Mouse (Mus musculus): ENCODE measurements at regions not wholly inside any gene's neighbourhood (a gene's known extent, or its start where the extent isn't known, plus 50 kb on each side); places are given as distances from the start of the nearest gene placed in this dataset.

DNA sequence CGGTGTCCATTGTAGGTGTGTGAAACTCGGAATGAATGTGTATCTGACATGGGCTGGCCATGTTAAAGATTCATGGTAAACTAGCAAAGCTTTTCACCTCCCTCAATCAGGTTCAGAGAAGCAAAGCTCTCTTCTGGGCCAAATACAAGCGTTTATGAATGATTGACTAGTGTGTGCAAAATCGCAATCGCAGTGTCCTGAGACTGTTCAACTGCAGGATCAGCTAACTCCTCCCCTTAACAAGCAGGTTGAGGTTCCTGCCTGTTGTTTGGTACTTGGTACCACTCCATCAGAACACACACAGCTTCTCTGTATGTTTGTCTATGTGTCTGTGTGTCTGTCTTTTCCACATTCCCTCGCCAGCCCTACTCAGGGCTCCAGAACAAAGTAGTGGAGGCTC lies 458.6 kb downstream of the Cd83 start:
- no peak for DNase-seq (ENCODE audit: low spot score)

GRCm38 (mm10) chr13:44246714-44247251 lies 462.2 kb downstream of the Cd83 start:
- no peak for DNase-seq (ENCODE audit: low spot score)

- DNase-seq (ENCODE audit: low spot score), result no peak
Observed at GRCm38 (mm10) chr13:44247861-44248260, 463.3 kb downstream of the Cd83 start.

GRCm38 (mm10) chr13:44248401-44248800 lies 463.8 kb downstream of the Cd83 start:
- peak; percentile 32 for DNase-seq (ENCODE audit: low spot score)

DNA sequence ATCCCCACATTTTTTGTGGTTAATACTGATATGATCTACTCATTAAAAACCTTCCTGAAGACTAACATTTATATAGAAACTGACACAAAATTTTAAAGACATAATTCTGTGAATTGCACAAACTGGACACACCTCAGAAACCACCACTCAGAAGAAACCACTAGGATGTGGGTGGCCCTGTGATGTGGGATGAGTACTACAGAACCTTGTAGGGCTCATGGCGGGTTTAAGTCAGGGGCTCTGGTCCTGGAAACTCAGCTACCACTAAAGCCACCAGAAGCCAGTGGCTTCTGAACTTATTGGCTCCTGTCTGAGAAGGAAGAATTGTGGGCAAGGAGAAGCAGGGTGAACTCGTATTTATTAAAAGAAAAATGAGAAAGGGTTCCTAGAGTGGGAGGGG lies 464.5 kb downstream of the Cd83 start:
- DNase-seq (ENCODE audit: low spot score), result no peak

GRCm38 (mm10) chr13:44250474-44251201 lies 466.1 kb downstream of the Cd83 start:
- no peak for DNase-seq (ENCODE audit: low spot score)

DNA sequence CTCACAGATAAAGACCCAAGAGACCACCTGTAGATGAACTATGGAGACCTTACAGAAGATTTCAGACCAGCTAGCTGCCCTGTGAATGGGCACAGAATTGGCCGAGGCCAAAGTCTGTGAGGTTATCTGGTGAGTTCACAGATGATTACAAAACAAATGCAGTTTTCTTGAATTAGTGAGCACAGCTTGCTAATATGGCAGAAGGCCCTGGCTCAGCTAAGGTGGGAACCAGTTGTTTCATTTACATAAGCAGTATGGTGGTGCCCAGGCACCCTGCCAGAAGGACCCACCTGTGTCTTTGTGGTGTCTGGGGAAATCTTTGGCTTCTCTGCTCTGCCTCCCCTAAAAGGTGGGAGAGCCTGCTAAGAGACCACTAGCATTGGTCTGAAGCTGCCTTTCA lies 466.9 kb downstream of the Cd83 start:
- no peak for DNase-seq (ENCODE audit: low spot score)

GRCm38 (mm10) chr13:44252496-44252895 lies 467.9 kb downstream of the Cd83 start:
- no peak for DNase-seq (ENCODE audit: low spot score)

DNA sequence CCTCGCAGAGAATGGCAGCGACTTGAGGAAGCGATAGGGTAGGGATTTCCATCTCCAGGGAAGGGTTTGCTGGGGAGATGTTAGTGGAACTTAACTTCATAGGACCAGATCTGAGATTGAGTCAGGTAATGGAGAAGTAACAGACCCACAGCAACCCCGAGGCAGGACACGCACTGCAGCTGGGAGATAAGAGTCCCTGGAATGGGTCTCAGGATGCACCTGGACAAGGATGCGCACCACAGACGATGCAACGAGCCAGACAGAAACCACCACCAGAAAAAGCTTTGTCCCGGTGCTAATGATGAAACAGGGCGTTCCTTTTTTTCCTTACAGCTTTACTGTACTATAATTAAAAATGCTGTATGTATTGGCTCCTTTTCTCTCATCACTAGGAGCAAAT lies 470.9 kb upstream of the Jarid2 start:
- no peak for DNase-seq (ENCODE audit: low spot score)

DNA sequence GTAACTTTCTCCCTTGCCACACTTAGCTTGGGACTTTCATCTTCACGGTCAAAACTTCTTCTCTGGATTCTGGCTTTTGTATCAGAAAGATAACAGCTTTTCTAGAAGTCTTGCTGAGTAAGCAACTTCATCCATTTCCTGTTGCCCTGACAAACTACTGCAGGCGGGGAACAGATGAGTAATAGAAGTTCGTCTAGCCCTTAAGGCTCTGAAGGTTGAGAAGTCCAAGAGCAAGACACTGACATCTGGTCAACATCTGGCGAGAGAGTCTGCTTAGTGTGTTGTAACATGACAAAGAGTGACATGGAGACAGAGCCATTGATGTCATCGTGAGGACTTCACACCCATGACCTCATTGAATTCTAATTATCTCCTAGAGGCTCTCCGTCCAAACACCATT lies 469.2 kb upstream of the Jarid2 start:
- DNase-seq (ENCODE audit: low spot score), result peak; percentile 41

- DNase-seq (ENCODE audit: low spot score), result peak; percentile 80
Observed at GRCm38 (mm10) chr13:44260637-44261333, 468.5 kb upstream of the Jarid2 start.

DNA sequence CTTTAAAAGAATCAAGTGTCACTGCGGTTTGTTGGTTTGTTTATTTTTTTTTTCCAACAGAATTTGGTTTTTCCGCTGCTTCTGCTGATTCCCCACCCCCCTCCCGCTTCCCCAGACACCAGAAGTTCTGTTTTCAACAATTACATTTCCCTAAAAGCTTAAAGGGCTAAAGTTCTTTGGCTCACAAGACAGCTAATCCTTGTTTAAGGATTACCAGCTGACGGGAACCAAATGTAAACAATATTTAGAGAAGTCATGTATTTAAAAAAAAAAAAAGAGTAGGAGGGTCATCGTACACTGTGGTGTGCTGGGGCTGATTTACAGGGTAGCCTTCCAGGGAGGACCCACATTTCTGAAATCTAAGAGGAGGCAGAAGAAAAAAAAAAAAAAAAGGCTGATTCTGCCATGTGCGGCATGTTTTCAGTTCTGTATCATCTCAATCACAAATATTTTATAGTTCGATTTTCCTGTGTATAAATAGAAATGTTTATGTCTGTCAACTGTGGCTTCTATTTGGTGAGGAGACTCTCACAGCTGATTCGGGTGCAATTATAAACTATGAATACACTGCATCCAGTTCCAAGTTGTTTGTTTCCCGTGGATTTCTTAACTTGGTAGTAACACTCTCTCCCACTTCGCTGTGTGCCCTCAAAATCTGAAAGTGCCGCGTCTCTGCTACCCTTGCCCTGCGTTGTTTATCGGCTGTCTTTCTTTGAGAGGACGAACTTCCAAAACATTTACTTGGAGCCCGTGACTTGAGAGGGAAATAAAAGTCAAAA lies 456.3 kb upstream of the Jarid2 start:
- DNase-seq (ENCODE audit: low spot score), result no peak

GRCm38 (mm10) chr13:44277952-44278351 lies 451.3 kb upstream of the Jarid2 start:
- no peak for DNase-seq (ENCODE audit: low spot score)

DNA sequence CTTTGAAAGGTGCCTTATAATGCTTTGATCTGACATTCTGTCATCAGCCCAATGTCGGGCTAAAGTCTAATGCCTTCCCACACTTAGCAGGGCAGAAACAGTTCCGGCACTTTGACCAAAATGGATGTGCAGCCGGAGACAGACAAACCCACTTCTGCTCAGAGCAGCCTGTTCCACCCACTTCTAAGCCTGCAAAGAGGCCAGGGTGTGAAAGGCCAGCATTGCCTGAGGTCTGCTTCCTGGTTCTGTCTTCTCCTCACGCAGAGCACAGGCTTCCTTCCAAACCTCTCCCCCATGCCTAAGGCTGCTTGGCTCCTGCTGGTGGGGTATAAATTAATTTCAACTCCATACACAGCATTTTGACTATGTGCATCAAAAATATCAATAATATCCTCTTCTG lies 450.2 kb upstream of the Jarid2 start:
- DNase-seq (ENCODE audit: low spot score), result no peak

DNA sequence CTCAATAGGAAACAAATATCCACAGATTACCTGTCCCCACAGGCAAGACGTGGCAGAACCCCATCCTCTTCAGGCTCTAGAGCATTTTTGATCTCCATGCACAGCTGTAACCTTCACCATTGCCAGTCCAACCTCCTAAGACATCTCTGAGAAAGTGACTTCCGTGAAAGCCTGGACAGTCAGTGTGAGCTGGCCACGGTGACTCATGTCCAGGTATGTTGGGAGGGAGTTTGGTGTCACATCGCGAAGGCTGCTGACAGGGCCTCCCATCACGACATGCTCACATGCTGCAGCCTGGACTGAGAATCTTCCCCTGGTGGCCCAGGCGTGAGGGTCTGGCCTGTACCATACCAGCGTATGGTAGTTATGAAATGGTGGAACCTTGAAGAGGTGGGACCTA lies 449.0 kb upstream of the Jarid2 start:
- DNase-seq (ENCODE audit: low spot score), result no peak

- no peak for DNase-seq (ENCODE audit: low spot score)
Observed at GRCm38 (mm10) chr13:44281796-44282195, 447.5 kb upstream of the Jarid2 start.

GRCm38 (mm10) chr13:44282306-44282705 lies 447.0 kb upstream of the Jarid2 start:
- DNase-seq (ENCODE audit: low spot score), result no peak

DNA sequence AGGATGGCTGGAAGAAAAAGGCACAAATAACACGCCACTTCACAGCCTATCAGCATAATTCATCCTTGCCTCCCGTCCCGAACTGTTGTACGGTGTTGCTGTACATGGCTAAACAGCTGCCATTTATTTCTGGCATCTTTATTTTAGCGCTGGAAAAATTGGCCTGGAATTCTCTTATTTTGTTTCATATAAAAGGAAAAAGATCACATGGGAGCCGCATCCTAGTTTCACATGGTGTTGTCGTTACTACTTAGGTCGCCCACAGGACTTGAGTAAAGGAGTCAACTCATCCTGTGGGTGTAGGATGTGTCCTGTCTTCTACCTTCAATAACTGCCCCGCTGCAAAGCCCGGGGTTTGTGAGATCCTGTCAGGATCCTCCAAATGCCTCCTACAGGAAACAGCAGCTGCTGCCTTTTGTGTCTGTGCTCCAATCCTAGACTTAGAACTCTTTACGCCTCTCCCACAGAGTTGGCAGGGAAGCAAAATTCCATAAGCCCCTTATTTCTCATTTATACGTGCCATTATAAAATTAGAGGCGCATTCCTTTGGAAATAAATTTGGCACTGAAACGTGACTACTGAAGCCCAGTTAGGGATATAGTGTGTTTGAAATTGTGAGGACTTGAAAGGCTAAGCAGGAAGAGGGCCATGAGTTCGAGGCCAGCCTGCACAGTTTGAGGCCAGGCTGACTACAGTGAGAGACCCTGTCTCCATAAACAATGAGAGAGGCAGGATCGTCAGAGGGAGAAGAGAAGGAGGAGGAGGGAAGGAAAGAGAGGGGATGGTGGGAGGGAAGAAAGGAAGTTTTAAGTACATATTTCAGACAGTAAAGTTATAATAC lies 446.3 kb upstream of the Jarid2 start:
- DNase-seq (ENCODE audit: low spot score), result no peak

DNA sequence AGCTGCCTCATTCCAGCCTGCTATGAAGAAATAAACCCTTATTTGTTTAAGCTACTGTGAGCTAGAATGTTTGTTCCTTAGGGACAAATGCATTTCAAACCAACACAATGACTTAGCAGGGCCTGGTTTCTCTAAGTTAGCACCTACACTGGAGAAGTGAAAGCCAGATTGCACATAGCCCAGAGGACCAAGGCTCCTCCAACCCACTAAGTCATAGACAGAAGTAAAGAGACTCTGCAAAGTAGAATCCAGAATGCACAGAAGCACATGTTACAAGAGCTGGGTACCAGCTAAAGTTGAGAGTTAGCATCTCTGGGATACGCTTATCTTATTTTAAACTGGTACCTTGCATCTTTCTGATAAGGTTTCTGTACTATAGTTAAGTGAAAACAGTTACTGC lies 443.4 kb upstream of the Jarid2 start:
- no peak for DNase-seq (ENCODE audit: low spot score)

GRCm38 (mm10) chr13:44290199-44290598 lies 439.1 kb upstream of the Jarid2 start:
- no peak for DNase-seq (ENCODE audit: low spot score)

- DNase-seq (ENCODE audit: low spot score), result no peak
Observed at GRCm38 (mm10) chr13:44292476-44293056, 436.7 kb upstream of the Jarid2 start.
